Mouse (Mus musculus) adrenal gland, adult 18-20 months (tissue): ENCODE data around the gene Gm8297. TPM values are rescaled to one million over a fixed set of nuclear protein-coding genes. Genes with fewer than 3 reads are reported as not detected.
"Not testable (repeated sequence)": the region's sequence is repeated elsewhere in the genome, so short reads cannot be mapped to it uniquely, and the experiment has no call there.

Experiments
- DNase-seq, 2 experiments: peaks; one replicate each; pipeline ENCODE4 v3.0.0; 2021 to 2022; ENCODE audit warnings: low spot score in 2 of 2
- long read RNA-seq, 2 experiments: library from polyadenylated mRNA; stranded (forward); transcript quantifications; one replicate each; pipeline ENCODE4 v2.0.0; 2021
- total RNA-seq, 2 experiments: library from RNA; stranded (reverse); gene quantifications; 1 replicate in 1 of 2; 2 replicates in 1 of 2; pipeline ENCODE4 v1.2.3; 2021

Gene Gm8297
- not detected for total RNA-seq
- long read RNA-seq, experiment 1: 0 reads
- long read RNA-seq, experiment 2: 0 reads

- not testable (repeated sequence) for DNase-seq
Observed at GRCm38 (mm10) chr14:4983635-4984034, at the start of gene Gm8297. Gene Gm8297, plus strand, starts transcription at chr14:4983935.

GRCm38 (mm10) chr14:5015591-5015990, 31.9 kb downstream of the Gm8297 start, which contains the start of gene Gm3298:
Gene Gm3298, plus strand, starts transcription at chr14:5015891.
- DNase-seq: not testable (repeated sequence)

Other genes starting within 250 kb of the Gm8297 start
- not detected for gene Gm9602, start 207.6 kb upstream of the Gm8297 start, total RNA-seq
- not detected for gene Gm3269, start 145.8 kb upstream of the Gm8297 start, total RNA-seq
- gene Gm3264, start 128.4 kb upstream of the Gm8297 start, total RNA-seq: not detected
- not detected for gene Gm3278, start 91.5 kb upstream of the Gm8297 start, total RNA-seq
- gene Gm3298, start 32.0 kb downstream of the Gm8297 start, total RNA-seq: not detected
- not detected for gene 4930555G01Rik, start 66.7 kb downstream of the Gm8297 start, total RNA-seq
- gene Gm8281, start 87.1 kb downstream of the Gm8297 start, total RNA-seq: not detected
- not detected for gene Gm8279, start 147.6 kb downstream of the Gm8297 start, total RNA-seq
- not detected for gene Gm3317, start 180.6 kb downstream of the Gm8297 start, total RNA-seq
- not detected for gene Gm8271, start 201.9 kb downstream of the Gm8297 start, total RNA-seq